Mouse (Mus musculus): ENCODE measurements around the gene Ptprb. TPM values are rescaled to one million over a fixed set of nuclear protein-coding genes. Genes with fewer than 3 reads are reported as not detected.

Ptprb gene
- polyA plus RNA-seq, 1 experiment from 2014 or later, result 3.1 TPM

Other genes starting within 250 kb of the Ptprb start
- gene 4933416C03Rik, start 161.6 kb upstream of the Ptprb start, polyA plus RNA-seq (2014; fragmentation: Nextera tagmentation; extraction: Ambion mirVana), result 0.33 and 0.39 TPM in 2 replicates
- gene Kcnmb4, start 198.4 kb downstream of the Ptprb start, polyA plus RNA-seq (2014; fragmentation: Nextera tagmentation; extraction: Ambion mirVana), result 54.7 and 81.6 TPM in 2 replicates

Measured in neural tube, embryonic 14.5 days (tissue).